ENCODE assay signal across 1 mouse cellular context in the genomic region with DNA sequence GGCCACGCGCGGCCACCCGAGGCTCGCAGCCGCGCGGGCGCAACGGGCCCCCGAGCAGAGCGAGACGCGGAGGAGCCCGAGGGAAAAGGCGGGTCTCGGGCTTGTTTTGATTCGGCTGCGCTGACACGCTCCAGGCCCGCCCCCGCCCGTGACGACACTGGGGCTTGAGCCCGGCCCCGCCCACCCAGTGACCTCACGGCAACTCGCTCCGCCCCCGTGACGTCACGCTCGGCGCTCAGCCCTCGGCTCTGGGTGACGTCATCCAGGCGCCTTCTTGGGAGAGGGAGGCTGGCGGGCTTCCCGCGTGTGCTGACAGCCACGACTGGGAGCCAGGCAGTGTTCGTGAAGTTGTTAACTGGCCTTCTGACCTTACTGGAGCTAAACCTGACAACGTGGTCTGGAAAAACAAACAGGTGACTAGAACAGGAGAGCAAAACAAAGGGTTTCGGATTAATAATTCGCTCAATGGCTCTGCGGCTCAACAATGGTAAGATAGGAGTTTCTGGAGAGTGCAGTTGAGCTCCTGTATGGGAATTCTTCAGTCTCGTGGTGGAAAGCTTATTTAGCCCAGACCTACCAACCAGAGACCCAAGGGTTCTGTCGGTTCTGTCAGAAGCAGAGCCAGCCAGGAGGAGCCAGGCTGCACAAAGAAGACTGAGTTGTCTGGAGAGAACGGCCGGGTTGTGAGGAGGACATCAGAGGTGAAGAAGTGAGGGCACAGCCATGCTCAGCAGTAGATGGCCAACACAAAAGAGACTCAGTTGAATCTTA.
TF ChIP-seq lines count a peak whose summit lies in the region.

A gene (minus strand): TSS at position 108 of the 771 bp plus-strand sequence.

TF ChIP-seq in CH12.LX, 34 proteins besides CTCF, POLR2A, EP300 and RAD21 (continued from another document):
- TF ChIP-seq USF1 (IDR thresholded peaks at IDR 0.05; ENCODE audit: low read depth, low read length) (no peak), E2F4 (IDR thresholded peaks at IDR 0.05; ENCODE audit: insufficient replicate concordance, low read depth, low read length) (no peak), SMC3 (IDR thresholded peaks at IDR 0.05; ENCODE audit: low read depth, low read length) (no peak), BHLHE40 (IDR thresholded peaks at IDR 0.05; ENCODE audit: low read depth, low read length) (0 out of 2 replicates have a peak, but pooled peaks have one; percentile 4)
